Mouse (Mus musculus) layer of hippocampus, postnatal 36 days (tissue): ENCODE results near the gene Prdx2. TPM values are rescaled to one million over a fixed set of nuclear protein-coding genes. Genes with fewer than 3 reads are reported as not detected.
A peak's percentile ranks its signal among the peaks of the same experiment; 100 is the strongest.

Experiments
- DNase-seq, 2 experiments: peaks; one replicate each; pipeline ENCODE4 v3.0.0; 2022
- total RNA-seq, 2 experiments: library from RNA; stranded (reverse); gene quantifications; 2 replicates each; pipeline ENCODE4 v1.2.3; 2021

The Prdx2 gene
- total RNA-seq, 2 experiments from 2014 or later, result 338 to 356 TPM

- DNase-seq, result peak; percentile 95 to 97
Measured at GRCm38 (mm10) chr8:84978248-84978940, 9.0 kb downstream of the Prdx2 start, which contains the start of gene Junb. Junb (minus strand) TSS chr8:84978718.

- peak; percentile 94 for DNase-seq
Measured at GRCm38 (mm10) chr8:84979599-84980421, 10.4 kb downstream of the Prdx2 start.

- DNase-seq, result peak in 1 of 2 experiments; percentile 35
Measured at GRCm38 (mm10) chr8:84980622-84981358, 11.4 kb downstream of the Prdx2 start.

GRCm38 (mm10) chr8:84981644-84982498 is 12.5 kb downstream of the Prdx2 start:
- DNase-seq, result peak in 1 of 2 experiments; percentile 18

GRCm38 (mm10) chr8:84982499-84983011 is 13.2 kb downstream of the Prdx2 start:
- DNase-seq, result no peak

- no peak for DNase-seq
Measured at GRCm38 (mm10) chr8:84984294-84985048, 15.1 kb downstream of the Prdx2 start.

- no peak for DNase-seq
Measured at GRCm38 (mm10) chr8:84985049-84985683, 15.8 kb downstream of the Prdx2 start.

- DNase-seq, result peak; percentile 92 to 94
Measured at GRCm38 (mm10) chr8:84985684-84986378, 16.4 kb downstream of the Prdx2 start.

GRCm38 (mm10) chr8:84986379-84986945 is 17.1 kb downstream of the Prdx2 start:
- no peak for DNase-seq

- DNase-seq, result no peak
Measured at GRCm38 (mm10) chr8:84987388-84987787, 18.0 kb downstream of the Prdx2 start.

GRCm38 (mm10) chr8:84987903-84988302 is 18.5 kb downstream of the Prdx2 start:
- DNase-seq, result no peak

GRCm38 (mm10) chr8:84989311-84989731 is 19.9 kb downstream of the Prdx2 start:
- DNase-seq, result no peak

- peak; percentile 83 to 86 for DNase-seq
Measured at GRCm38 (mm10) chr8:84989810-84990209, 20.4 kb downstream of the Prdx2 start.

GRCm38 (mm10) chr8:84990349-84990748 is 21.0 kb downstream of the Prdx2 start, which contains the start of gene Hook2:
Hook2 (plus strand) TSS chr8:84990603.
- peak; percentile 93 to 94 for DNase-seq

GRCm38 (mm10) chr8:84990836-84991235 is 21.4 kb downstream of the Prdx2 start:
- no peak for DNase-seq

- DNase-seq, result no peak
Measured at GRCm38 (mm10) chr8:84994375-84994774, 25.0 kb downstream of the Prdx2 start.

GRCm38 (mm10) chr8:84995680-84996079 is 26.3 kb downstream of the Prdx2 start:
- no peak for DNase-seq

- no peak for DNase-seq
Measured at GRCm38 (mm10) chr8:84996978-84997377, 27.6 kb downstream of the Prdx2 start.

- peak; percentile 88 to 89 for DNase-seq
Measured at GRCm38 (mm10) chr8:84997649-84998295, 28.4 kb downstream of the Prdx2 start.
